Mouse (Mus musculus) lung, postnatal 0 days (tissue): ENCODE measurements around the gene Morc4.

ENCODE experiments used
- CTCF ChIP-seq: IDR thresholded peaks from 2 replicates; pipeline ENCODE4 v1.5.1; 2016; ENCODE audit warnings: antibody characterized with exemption, mild to moderate bottlenecking
- EP300 ChIP-seq: IDR thresholded peaks from 2 replicates; pipeline ENCODE4 v1.6.1; 2016; ENCODE audit warnings: antibody characterized with exemption, mild to moderate bottlenecking, control low read depth

DNA sequence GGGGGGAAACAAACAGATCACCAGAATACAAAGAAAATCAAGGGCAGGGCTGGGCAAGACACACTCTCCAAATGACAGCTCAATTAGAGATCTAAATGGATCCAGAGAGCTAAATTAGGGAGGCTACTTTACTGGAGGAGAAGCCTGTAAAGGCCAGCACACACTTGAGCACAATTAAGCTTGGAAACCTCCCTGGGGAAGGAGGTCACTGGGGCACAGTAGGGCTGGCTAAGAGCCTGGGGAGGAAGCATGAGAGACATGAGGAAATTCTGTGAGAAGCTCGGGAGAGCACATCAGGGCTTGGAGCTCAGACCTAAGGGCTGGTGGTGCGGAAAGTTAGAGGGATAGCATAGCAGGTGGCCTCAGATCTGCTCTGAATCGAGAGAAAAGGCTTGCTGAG is 6.5 kb upstream of the Morc4 start:
- TF ChIP-seq CTCF: no peak
- TF ChIP-seq EP300: no peak
